Mouse (Mus musculus) lung, embryonic 14.5 days (tissue): ENCODE measurements around the gene Timp2. TPM values are rescaled to one million over a fixed set of nuclear protein-coding genes. Genes with fewer than 3 reads are reported as not detected.

ENCODE experiments used
- ATAC-seq: fragments of 200-750 bp; cut with Nextera tagmentation; 2 replicates; pipeline ENCODE4 v1.8.0; 2017; ENCODE audit warnings: mild to moderate bottlenecking, moderate TSS enrichment, moderate library complexity; ENCODE audit not compliant: insufficient read depth
- DNase-seq: peaks from one replicate; pipeline ENCODE4 v3.0.0-alpha.2; 2015
- H3K27ac ChIP-seq: fragments of 300-500 bp; sonication (generic); 2 replicates; pipeline ENCODE4 v1.5.1; 2014; ENCODE audit warnings: low read depth, mild to moderate bottlenecking, moderate library complexity
- H3K27me3 ChIP-seq: fragments of 300-500 bp; sonication (generic); 2 replicates; pipeline ENCODE4 v1.6.1; 2014; ENCODE audit warnings: low read length, control low read depth; ENCODE audit not compliant: insufficient read depth
- H3K36me3 ChIP-seq: fragments of 300-500 bp; sonication (generic); 2 replicates; pipeline ENCODE4 v1.6.1; 2014; ENCODE audit warnings: control low read depth; ENCODE audit not compliant: insufficient read depth
- H3K4me1 ChIP-seq: fragments of 300-500 bp; sonication (generic); 2 replicates; pipeline ENCODE4 v1.6.1; 2014; ENCODE audit warnings: antibody characterized with exemption, control low read depth; ENCODE audit not compliant: insufficient read depth
- H3K4me2 ChIP-seq: fragments of 300-500 bp; sonication (generic); 2 replicates; pipeline ENCODE4 v1.6.1; 2014; ENCODE audit warnings: mild to moderate bottlenecking
- H3K4me3 ChIP-seq: fragments of 300-500 bp; sonication (generic); 2 replicates; pipeline ENCODE4 v1.5.1; 2014; ENCODE audit warnings: low read depth, low read length
- H3K9ac ChIP-seq: fragments of 300-500 bp; sonication (generic); 2 replicates; pipeline ENCODE4 v1.6.1; 2014
- H3K9me3 ChIP-seq: fragments of 300-500 bp; sonication (generic); 2 replicates; pipeline ENCODE4 v1.6.1; 2016; ENCODE audit warnings: low read depth, low read length, control low read depth
- CTCF ChIP-seq: IDR thresholded peaks from 2 replicates; pipeline ENCODE4 v1.5.1; 2016; ENCODE audit warnings: antibody characterized with exemption, low read depth
- WGBS: fragments of 180-500 bp; shearing (Covaris S2); extraction: QIAGEN DNeasy Blood & Tissue Kit; methylation state at CpG from one replicate; pipeline ENCODE4 v1.1.7; 2014; 5-methylcytosine and 5-hydroxymethylcytosine counted together
- polyA plus RNA-seq: library from polyadenylated mRNA; unstranded; fragments of >200 nt; fragmentation: Nextera tagmentation; extraction: Ambion mirVana; gene quantifications from 2 replicates; pipeline ENCODE4 v1.2.1, GENCODE M21; 2014

The Timp2 gene
- 87.3 and 90.4 TPM in 2 replicates for polyA plus RNA-seq

DNA sequence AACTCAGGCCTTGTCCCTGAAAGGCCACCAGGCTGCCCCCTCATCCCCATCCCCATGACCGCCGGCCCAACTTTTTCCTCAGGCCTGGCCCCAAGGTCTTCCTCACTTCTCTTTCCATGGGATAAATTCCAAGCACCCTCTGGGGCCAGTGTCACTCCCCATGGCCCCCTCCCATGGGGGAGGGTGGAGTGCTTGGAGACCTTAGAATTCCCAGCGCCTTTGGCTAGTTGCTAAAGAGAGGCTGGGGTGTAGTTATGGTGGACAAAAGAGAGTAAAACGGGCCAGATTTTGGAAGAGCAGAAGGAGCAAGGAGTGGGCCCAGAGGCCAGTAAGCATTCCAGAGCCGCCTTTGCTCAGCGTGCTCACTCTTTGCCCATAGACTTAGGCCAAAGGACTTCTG lies at the start of gene Timp2:
Timp2 (minus strand) TSS at position 101 of the 400 bp plus-strand sequence.
- TF ChIP-seq CTCF = no peak
- WGBS = 34% methylated on average over 6 of the region's 6 CpGs
- Histone ChIP-seq H3K4me2 (peak within 1 kb of the TSS; percentile 81), H3K27me3 (no peaks in the 10 kb centered on the region), H3K9me3 (no peaks in the 10 kb centered on the region), H3K27ac (peak within 1 kb of the TSS; percentile 91), H3K9ac (peak within 1 kb of the TSS; percentile 93), H3K4me3 (peak within 1 kb of the TSS; percentile 83), H3K4me1 (peaks cover 21% of the 10 kb centered on the region), H3K36me3 (0 out of 2 replicates have a peak, but pooled peaks cover 12% of the 10 kb centered on the region)
- no peak for DNase-seq
- ATAC-seq = peak; percentile 7; the same call in 1 of the 2 replicates

DNA sequence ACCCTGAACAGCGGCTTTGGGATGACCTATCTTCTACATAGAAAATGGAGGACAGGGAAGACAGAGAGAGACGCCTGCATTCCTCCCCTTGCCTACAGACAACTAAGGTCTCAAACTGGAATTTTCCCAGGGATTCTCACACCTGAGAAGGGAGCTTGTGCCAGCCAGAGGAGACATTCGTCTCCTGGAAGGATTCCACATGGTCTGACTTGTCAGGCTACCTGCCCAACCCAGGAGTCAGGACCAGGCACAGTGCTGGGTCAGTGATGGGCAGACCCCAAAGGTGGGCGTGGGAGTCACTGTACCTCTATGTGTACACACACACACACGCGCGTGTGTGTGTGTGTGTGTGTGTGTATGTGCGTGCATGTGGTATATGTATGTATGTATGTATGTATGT lies 49.8 kb upstream of the Timp2 start:
- ATAC-seq (no peak), DNase-seq (no peak)
- WGBS = 89% methylated on average over 8 of the region's 8 CpGs
- Histone ChIP-seq H3K27me3 (no peaks in the 10 kb centered on the region), H3K27ac (no peak overlapping the region), H3K4me1 (no peaks in the 10 kb centered on the region), H3K4me2 (no peak overlapping the region), H3K36me3 (peaks cover 39% of the 10 kb centered on the region), H3K9ac (no peak overlapping the region), H3K9me3 (no peaks in the 10 kb centered on the region), H3K4me3 (no peak overlapping the region)
- TF ChIP-seq CTCF = no peak

DNA sequence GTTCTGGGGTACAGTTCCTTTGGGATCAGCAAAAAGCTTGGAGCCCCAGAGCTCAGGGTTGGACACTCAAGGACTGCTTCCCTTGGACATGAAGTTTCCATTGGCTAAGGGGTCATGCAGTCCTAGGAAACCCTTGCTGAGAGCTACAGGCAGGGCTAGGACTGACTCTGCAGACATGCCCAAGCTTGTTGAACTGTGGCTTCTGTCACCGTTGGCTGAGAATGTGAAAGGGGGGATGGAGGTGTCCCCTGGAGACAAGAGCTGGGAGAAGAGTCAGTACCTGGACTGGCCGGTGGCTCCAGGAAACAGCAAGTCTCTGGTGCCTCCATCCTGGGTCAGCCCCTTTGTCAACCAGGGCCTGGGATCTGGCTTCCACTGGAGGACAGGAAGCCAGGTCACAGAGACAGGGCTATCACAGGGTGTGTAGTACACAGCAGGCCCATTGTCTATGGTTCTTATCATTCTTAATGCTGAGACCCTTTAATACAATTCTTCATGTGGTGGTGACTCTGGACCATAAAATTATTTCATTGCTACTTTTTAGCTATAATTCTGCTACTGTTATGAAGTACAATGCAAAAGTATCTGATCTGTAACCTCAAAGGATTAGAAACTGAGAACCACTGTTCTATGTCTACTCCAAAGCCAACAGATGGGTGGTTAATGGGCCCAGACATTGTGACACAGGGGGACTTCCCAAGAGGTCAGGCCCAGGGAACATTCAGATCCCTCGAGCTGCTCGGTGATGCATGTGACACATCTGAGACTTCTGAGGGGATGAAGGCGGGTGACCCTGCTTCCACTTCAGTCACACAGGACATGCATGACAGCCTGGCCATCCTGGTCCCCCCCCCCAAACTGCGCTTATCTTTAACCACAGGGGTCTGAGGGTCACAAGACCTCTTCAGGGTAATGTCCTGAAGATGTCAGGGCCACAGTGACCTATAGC lies 48.7 kb upstream of the Timp2 start:
- DNase-seq = no peak
- Histone ChIP-seq H3K27me3 (no peaks in the 10 kb centered on the region), H3K9me3 (no peaks in the 10 kb centered on the region), H3K4me3 (no peak overlapping the region), H3K4me2 (no peak overlapping the region), H3K4me1 (no peaks in the 10 kb centered on the region), H3K36me3 (peaks cover 29% of the 10 kb centered on the region), H3K9ac (no peak overlapping the region), H3K27ac (no peak overlapping the region)
- no peak for ATAC-seq
- 75% methylated on average over 6 of the region's 6 CpGs for WGBS
- TF ChIP-seq CTCF = no peak

DNA sequence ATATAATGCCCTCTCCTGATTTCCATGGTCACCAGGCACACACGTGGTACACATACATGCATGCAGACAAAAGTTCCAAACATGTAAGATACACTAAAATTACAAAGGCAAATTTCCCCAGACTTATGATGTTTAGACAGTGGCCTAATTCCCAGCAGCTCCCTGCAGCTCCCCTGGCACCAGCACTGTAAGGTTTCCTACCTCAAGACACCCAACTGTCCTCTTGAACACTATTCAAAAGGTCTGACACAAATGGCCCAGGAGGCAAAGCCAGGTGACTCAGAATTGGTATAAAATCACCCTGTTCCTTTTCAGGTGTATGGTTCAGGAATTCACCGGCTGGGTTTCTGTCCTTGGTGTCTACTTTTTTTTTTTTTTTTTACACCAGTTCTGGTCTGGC lies 47.6 kb upstream of the Timp2 start:
- H3K4me1 ChIP-seq = no peaks in the 10 kb centered on the region
- no peak overlapping the region for H3K4me3 ChIP-seq
- WGBS = 86% methylated on average over 2 of the region's 2 CpGs

DNA sequence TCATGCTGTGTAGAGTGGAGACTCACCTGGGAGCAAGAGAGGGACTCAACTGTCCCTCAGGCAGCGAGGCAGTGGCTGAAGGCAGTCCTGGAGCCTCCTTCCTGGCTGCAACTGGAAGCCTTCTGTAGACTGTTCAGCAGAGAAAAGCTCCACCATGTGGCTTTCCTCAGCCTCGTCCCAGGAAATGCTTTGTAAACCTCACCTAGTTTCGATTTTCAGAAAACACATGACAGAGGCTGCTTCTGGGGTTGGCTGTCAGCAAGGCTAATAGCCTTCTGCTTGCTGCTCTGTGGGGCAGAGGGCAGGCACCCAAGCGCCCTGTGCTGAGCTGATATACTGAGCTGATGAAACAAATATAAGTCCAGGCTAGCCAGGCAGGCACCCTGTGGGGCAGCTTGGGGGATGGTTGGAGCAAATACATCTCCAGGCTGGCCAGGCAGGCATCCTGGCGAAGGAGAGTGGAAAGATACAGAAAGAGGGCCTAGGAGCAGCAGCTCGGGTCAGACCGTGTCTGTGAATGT lies 46.3 kb upstream of the Timp2 start, which contains the start of gene Lgals3bp:
Lgals3bp (minus strand) TSS at position 333 of the 521 bp plus-strand sequence.
- TF ChIP-seq CTCF = peak; percentile 22; the same call in 1 of the 2 replicates
- no peak within 1 kb of the TSS for H3K4me3 ChIP-seq

More for the DNA sequence above, 47.6 kb upstream of the Timp2 start:
- Histone ChIP-seq H3K27me3 (no peaks in the 10 kb centered on the region), H3K27ac (no peak overlapping the region), H3K36me3 (peaks cover 24% of the 10 kb centered on the region), H3K9me3 (no peaks in the 10 kb centered on the region), H3K9ac (no peak overlapping the region), H3K4me2 (no peak overlapping the region)
- no peak for TF ChIP-seq CTCF
- no peak for ATAC-seq
- no peak for DNase-seq

DNA sequence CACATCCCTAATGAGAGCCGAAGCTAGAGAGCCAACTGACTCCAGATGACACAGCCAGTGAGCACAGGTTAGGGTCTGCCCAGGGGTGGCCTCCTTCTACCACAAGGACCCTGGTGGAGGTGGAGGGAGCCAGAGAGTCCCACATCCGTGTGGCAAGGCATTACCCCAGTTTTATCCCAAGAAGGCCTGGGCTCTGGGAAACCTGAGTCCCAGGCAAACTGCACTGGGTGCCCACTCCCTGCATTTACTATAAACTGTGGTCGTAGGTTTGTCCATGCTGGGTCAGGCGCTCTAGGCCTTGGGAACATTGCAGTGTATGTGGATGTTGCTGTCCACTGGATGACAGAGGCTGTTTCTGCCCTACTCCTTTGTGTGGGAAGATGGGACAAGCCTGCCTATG lies 45.7 kb upstream of the Timp2 start:
- no peak for TF ChIP-seq CTCF
- no peak for ATAC-seq
- WGBS = 74% methylated on average over 4 of the region's 4 CpGs

More for the DNA sequence above, 46.3 kb upstream of the Timp2 start, which contains the start of gene Lgals3bp:
- Histone ChIP-seq H3K27ac (peak within 1 kb of the TSS; percentile 43; the same call in 1 of the 2 replicates), H3K4me2 (no peak within 1 kb of the TSS), H3K9me3 (no peaks in the 10 kb centered on the region), H3K36me3 (peaks cover 10% of the 10 kb centered on the region), H3K27me3 (no peaks in the 10 kb centered on the region), H3K4me1 (no peaks in the 10 kb centered on the region), H3K9ac (no peak within 1 kb of the TSS)
- DNase-seq = peak; percentile 66
- WGBS = 30% methylated on average over 7 of the region's 7 CpGs
- peak; percentile 56; the same call in 1 of the 2 replicates for ATAC-seq

DNA sequence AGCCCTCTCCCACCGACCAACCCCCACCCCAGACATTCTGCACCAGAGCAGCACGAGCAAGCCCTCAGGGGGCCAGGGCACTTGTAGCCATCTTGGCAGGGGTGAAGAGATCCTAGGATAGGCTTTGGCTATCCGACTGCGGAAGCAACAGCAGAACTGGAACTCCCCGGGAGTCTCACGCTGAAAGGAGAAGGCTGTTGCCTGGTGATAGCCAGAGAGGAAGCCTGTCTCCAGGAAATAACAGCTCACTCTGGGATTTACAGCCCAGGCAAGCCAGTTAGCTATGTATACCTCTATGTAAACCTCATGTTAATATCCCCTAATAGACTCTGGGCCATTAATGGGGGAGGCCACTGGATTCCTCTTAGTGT lies 45.0 kb upstream of the Timp2 start:
- ATAC-seq (no peak; the same call in 1 of the 2 replicates), DNase-seq (peak; percentile 44)
- no peak overlapping the region for H3K4me3 ChIP-seq
- no peaks in the 10 kb centered on the region for H3K36me3 ChIP-seq
- no peaks in the 10 kb centered on the region for H3K9me3 ChIP-seq
- no peaks in the 10 kb centered on the region for H3K27me3 ChIP-seq
- H3K4me1 ChIP-seq = no peaks in the 10 kb centered on the region
- 32% methylated on average over 6 of the region's 6 CpGs for whole genome bisulfite sequencing
- H3K4me2 ChIP-seq = 0 out of 2 replicates have a peak overlapping the region, but pooled peaks have one; percentile 7
- no peak overlapping the region for H3K27ac ChIP-seq
- H3K9ac ChIP-seq = no peak overlapping the region
- no peak for TF ChIP-seq CTCF

More for the DNA sequence above, 45.7 kb upstream of the Timp2 start:
- peaks cover 4% of the 10 kb centered on the region for H3K36me3 ChIP-seq
- H3K9me3 ChIP-seq = no peaks in the 10 kb centered on the region
- no peak for DNase-seq
- no peak overlapping the region for H3K9ac ChIP-seq
- no peaks in the 10 kb centered on the region for H3K27me3 ChIP-seq
- no peak overlapping the region for H3K4me2 ChIP-seq
- H3K4me1 ChIP-seq = no peaks in the 10 kb centered on the region
- no peak overlapping the region for H3K4me3 ChIP-seq
- H3K27ac ChIP-seq = no peak overlapping the region
